Mouse (Mus musculus) adrenal gland, adult 8-10 months (tissue): Measurements from ENCODE around the gene Imp3. TPM values are rescaled to one million over a fixed set of nuclear protein-coding genes. Genes with fewer than 3 reads are reported as not detected.

Experiments
- DNase-seq: peaks from one replicate; pipeline ENCODE4 v3.0.0; 2022
- total RNA-seq, 4 experiments: library from RNA; stranded (reverse); gene quantifications; 2 replicates each; pipeline ENCODE4 v1.2.4; 2022

Gene Imp3
- total RNA-seq, 4 experiments from 2014 or later = 102 to 128 (median 114) TPM

- DNase-seq = no peak
Measured at GRCm38 (mm10) chr9:56973960-56974524, 36.8 kb downstream of the Imp3 start.

GRCm38 (mm10) chr9:56975199-56975598 is 37.9 kb downstream of the Imp3 start:
- DNase-seq = no peak

DNA sequence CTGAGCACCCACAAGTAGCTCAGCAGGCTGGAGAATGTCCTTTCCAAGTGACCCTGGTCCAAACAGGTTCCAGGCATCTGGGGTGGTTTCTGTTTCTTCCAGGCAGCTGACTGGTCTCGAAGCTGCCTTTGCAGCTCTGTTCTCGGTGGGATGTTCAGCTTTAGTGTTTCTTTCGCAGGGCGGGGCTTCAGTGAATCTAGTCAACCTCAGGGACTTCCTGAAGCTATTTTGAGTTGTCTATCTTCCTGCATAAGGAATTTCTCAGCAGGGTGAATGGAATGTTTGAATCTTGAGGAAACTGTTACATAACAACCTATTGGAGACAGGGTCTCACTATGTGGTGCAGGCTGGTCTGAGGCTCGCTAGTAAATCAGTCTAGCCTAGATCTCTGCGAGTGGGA is 42.9 kb downstream of the Imp3 start:
- no peak for DNase-seq

DNA sequence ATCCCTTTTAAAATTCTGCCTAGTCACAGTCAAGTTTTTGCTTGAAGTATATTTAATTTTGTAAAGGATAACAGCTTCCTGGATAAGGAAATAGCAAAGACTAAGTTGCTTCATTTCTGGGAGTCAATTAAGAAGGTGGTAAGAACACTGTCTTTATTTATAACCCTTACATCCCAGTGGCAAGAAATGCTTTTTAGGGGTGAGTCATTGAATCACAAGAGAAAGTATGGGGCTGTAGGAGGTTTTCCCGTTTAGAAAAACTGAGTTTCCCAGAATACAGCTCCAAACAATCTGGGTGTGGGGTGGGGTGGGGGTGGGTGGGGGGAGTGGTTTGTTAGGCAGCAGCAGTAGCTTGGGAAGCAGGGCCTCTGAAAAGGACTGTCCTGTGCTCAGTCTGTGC is 44.2 kb downstream of the Imp3 start:
- DNase-seq = no peak

Other genes starting within 250 kb of the Imp3 start
- gene Lingo1, start 141.0 kb upstream of the Imp3 start, total RNA-seq = 1 to 10 TPM; 1.2 to 2.3 (median 1.8) TPM
- 1 to 10 TPM in 1 of 4 experiments, under 1 TPM in 2, not detected in 1; 0.29 to 1.5 (median 0.40) TPM for gene Odf3l1, start 72.8 kb upstream of the Imp3 start, total RNA-seq
- 10 to 100 TPM in 1 of 4 experiments, 1 to 10 TPM in 3; 6.4 to 15.0 (median 8.1) TPM for gene Cspg4, start 72.4 kb upstream of the Imp3 start, total RNA-seq
- gene Snx33, start 9.1 kb upstream of the Imp3 start, total RNA-seq = 10 to 100 TPM; 31.4 to 52.0 (median 39.9) TPM
- gene Snupn, start 13.4 kb downstream of the Imp3 start, total RNA-seq = 10 to 100 TPM; 16.2 to 20.6 (median 17.2) TPM
- 10 to 100 TPM; 54.2 to 57.3 (median 56.7) TPM for gene Ptpn9, start 57.4 kb downstream of the Imp3 start, total RNA-seq
- 10 to 100 TPM; 43.5 to 69.7 (median 66.9) TPM for gene Sin3a, start 134.6 kb downstream of the Imp3 start, total RNA-seq
- 100 to 1,000 TPM; 138 to 208 (median 173) TPM for gene Man2c1, start 193.2 kb downstream of the Imp3 start, total RNA-seq
- 10 to 100 TPM; 10.7 to 16.6 (median 13.7) TPM for gene Neil1, start 210.8 kb downstream of the Imp3 start, total RNA-seq
- 10 to 100 TPM; 65.5 to 89.4 (median 70.9) TPM for gene Commd4, start 220.9 kb downstream of the Imp3 start, total RNA-seq